Mouse (Mus musculus) kidney, adult 11 months (tissue): Measurements from ENCODE around the gene Xlr.
"Not testable (repeated sequence)": the region's sequence is repeated elsewhere in the genome, so short reads cannot be mapped to it uniquely, and the experiment has no call there.

Experiments used
- DNase-seq: peaks from one replicate; pipeline ENCODE4 v3.0.0; 2022

Xlr gene

DNA sequence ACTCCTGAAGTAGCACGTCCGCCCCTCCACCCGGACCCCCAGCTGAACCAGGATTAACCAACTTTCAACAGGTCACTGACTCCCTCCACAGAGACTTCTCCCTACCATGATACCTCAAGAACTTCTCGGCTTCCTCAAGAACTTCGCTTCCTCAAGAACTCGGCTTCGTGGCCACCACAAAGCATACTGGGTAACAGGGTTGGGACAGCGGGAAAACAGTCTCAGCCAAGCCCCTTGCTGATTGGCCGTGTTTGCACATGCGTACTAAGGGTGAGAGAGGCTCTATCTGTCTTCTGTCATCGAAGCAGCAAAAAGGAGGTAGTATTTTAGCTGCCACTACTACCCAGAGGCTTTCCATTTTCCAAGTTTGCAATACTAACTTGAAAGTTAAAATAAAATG is at the start of gene Xlr:
Gene Xlr, minus strand, starts transcription at position 188 of the 400 bp plus-strand sequence.
- DNase-seq: not testable (repeated sequence)

DNA sequence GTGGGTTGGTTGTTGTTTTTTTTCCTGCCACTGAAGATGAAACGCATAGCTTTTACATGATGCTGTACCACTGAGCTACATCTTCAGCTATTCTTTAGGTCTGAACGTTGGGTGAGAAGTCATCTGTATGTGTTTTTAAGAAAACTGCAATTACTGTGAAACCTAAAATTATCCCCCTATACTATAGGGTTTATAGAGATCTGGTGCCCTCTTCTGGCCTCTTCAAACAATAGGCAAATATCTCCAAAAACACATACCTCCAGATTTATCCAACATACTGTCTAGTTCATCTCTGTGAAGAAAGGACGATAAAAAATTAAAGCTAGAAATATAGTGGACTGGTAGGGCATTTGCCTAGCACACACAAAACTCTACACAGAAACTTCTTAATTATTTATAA is 1.6 kb upstream of the Xlr start:
- no peak for DNase-seq

- no peak for DNase-seq
Measured at GRCm38 (mm10) chrX:53776276-53776675, 21.2 kb downstream of the Xlr start, which contains the start of gene Zfp36l3. Gene Zfp36l3 (minus strand): TSS chrX:53776394.

- DNase-seq: no peak
Measured at GRCm38 (mm10) chrX:53757736-53758135, 39.8 kb downstream of the Xlr start, which contains the start of gene 1700013H16Rik. Gene 1700013H16Rik (minus strand): TSS chrX:53757831.

- DNase-seq: no peak
Measured at GRCm38 (mm10) chrX:53752851-53753250, 44.7 kb downstream of the Xlr start.

GRCm38 (mm10) chrX:53728967-53729366 is 68.5 kb downstream of the Xlr start:
- no peak for DNase-seq
